Mouse (Mus musculus) C3H10T1/2 (cell line): ENCODE measurements around the gene Rd3. TPM values are rescaled to one million over a fixed set of nuclear protein-coding genes. Genes with fewer than 3 reads are reported as not detected.

Experiments
- polyA plus RNA-seq, 2 experiments: library from polyadenylated mRNA; unstranded; fragments of >200 nt; fragmentation: generic; extraction: Trizol; gene quantifications; one replicate each; pipeline ENCODE4 v1.2.1; 2012; ENCODE audit warnings: missing spikeins in 2 of 2

Gene Rd3
- under 1 TPM in 1 of 2 experiments, not detected in 1; 0.04 TPM for polyA plus RNA-seq

DNA sequence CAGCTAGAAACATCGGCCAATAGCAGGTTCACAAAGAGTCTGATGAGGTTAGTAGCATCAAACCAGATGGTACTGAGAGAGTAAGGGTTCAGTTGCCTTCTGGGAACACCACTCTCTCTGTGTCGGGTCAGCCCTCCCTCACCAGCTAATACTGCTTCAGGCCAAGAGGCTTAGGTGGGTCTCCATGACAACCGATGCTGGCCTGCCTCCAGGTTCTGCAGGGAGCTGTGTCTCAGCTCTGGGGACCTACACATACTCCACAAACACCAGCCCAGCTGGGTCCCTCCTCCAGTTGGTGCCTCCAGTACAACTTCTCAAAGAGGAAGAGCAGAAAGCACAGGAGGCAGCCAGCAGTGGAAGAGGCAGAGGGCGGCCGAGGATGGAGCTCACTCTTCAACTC, at the start of gene Rd3:
Gene Rd3 (plus strand): TSS at position 184 of the 400 bp plus-strand sequence.

Other genes with a start within 250 kb of the Rd3 start
- 10 to 100 TPM in 1 of 2 experiments, 1 to 10 TPM in 1; 5.6 to 20.4 TPM for gene Nek2, start 155.9 kb upstream of the Rd3 start, polyA plus RNA-seq
- 1 to 10 TPM in 1 of 2 experiments, under 1 TPM in 1; 0.27 to 1.9 TPM for gene Slc30a1, start 70.6 kb upstream of the Rd3 start, polyA plus RNA-seq
- gene Traf5, start 115.2 kb downstream of the Rd3 start, polyA plus RNA-seq = 10 to 100 TPM in 1 of 2 experiments, 1 to 10 TPM in 1; 4.6 to 22.2 TPM
- gene Rcor3, start 160.7 kb downstream of the Rd3 start, polyA plus RNA-seq = 1 to 10 TPM in 1 of 2 experiments, under 1 TPM in 1; 0.81 to 6.9 TPM
- not detected for gene Kcnh1, start 213.4 kb downstream of the Rd3 start, polyA plus RNA-seq